Mouse (Mus musculus) layer of hippocampus, postnatal 14 days (tissue): Measurements from ENCODE around the gene Fbxo39. TPM values are rescaled to one million over a fixed set of nuclear protein-coding genes. Genes with fewer than 3 reads are reported as not detected.
A peak's percentile ranks its signal among the peaks of the same experiment; 100 is the strongest.

ENCODE experiments used
- DNase-seq, 2 experiments: peaks; one replicate each; pipeline ENCODE4 v3.0.0; 2021 to 2022; ENCODE audit warnings: low spot score in 2 of 2, mixed read lengths in 1 of 2
- long read RNA-seq, 2 experiments: library from polyadenylated mRNA; stranded (forward); transcript quantifications; one replicate each; pipeline ENCODE4 v2.0.0; 2021
- total RNA-seq, 2 experiments: library from RNA; stranded (reverse); gene quantifications; 2 replicates each; pipeline ENCODE4 v1.2.3; 2021

The Fbxo39 gene
- not detected for total RNA-seq
- long read RNA-seq, experiment 1 = 0 reads
- long read RNA-seq, experiment 2 = 0 reads

DNA sequence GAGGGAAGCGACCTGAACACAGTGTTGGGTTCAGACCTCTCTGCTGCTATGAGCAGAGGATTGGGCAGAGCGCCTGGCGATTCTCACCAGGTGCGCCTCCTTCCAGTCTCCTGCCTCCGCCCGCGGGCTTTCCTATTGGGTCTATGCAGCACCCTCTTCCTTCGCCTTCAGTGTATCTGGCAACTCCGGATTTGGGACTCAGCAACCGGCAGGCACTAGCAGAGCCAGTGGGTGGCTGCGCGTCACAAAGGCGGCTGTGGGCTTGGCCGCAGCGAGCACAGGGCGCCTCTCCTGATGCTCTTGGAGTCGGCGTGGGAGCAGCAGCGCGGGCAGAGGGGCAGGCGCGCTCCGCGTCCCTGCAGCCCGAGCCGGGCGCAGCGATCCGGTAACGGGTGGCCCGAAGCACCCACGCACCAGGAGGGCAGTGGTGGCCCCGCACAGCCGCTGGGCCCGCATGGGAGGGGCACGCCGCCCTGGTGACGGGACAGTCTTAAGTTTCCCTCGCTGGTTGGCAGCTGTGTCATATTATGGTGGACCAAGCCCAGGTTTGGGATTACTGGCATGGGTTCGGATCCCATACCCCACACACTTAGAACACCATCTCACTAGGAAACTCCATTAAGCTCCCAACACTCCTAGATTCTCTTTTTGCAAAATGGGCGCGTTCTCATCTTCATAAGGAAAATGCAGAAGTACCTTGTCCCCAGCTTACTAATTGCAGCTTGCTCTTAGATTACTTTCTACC, at the start of gene Fbxo39:
Fbxo39 (plus strand) TSS at position 294 of the 745 bp plus-strand sequence.
- DNase-seq = no peak

DNA sequence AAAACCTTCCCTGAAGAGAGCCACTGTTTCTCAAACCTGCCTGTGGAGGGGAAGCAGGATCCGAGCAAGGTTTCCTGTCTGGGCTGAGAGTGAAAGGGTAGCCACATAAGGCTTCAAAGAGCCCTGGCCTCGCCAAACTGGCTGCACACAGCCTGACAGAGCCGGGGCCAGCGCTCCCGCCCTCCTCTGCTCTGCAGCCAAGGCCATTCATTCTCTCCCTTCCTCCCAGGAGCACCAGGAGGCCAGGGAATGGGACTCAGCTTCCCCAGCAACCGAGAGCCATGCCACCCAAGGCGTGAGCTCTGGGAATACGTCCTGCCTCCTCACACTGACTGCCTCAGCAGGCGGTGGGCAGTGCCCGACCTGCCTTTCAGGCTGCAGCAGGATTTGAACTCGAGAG, 48.8 kb upstream of the Fbxo39 start:
- peak; percentile 46 to 67 for DNase-seq

DNA sequence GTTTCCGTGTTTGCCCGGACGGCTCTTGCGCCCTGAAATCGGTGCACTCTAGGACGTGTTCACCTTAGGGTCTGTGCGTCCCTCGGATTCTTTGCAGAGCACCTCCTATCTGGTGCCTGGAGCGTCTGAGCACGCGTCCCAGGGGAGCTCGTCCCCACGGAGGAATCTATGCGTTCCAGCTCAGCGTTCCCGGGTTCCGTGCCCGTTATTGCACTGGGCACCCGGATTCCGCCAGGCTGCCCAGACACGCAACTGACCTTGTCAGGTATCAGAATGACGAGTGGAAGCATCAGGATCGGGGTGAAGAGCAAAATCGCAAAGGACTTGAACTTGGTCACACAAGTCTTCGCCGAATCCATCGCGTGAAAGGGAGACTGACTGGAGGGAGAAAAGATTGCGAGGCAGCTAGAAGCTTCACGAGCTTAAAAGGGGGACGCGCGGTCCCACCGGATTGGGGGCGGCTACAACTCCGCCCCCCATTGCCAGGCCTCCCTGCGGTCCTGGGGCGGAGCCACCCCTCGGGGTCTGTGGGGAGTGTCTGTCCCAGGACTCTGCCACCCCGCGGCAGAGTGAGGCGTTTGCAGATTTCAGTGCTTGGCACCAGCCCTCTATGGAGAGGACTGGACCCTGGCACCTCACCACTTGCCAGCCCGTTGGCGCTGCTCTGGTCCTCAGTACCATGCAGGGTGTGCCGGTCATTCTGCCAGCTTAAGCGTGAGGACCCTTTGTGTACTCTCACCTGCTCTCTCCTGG, 47.9 kb upstream of the Fbxo39 start:
- peak; percentile 64 to 73 for DNase-seq

DNA sequence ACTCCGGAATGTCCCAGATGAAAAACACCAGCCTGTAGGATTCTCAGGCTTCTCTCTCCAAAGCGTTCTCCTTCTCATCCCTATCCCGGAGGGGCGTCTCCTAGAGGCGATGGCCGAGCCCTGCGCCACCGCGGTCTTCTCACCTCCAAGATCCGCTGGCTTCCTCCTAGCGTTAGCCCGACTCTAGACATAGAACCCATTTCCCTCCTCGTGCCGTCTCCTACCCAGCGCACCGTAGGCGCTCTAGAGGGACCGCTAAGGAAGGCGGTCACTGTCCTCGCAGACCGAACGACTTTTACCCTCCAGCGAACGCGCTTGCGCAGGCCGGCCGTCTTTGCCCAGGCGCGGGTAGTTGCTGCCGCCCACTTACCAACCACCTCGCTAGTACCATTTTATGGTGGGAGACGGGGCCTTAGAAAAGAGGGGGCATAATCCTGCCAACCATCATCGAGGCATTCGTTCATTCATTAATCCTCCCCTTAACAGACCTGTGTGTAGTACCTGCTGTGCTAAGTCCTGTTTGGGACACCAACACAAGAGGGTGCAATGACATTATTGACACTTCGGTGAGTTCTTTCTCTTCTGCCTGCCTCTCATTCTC, 47.2 kb upstream of the Fbxo39 start, which contains the start of gene Slc13a5:
Slc13a5 (minus strand) TSS at position 263 of the 601 bp plus-strand sequence.
- DNase-seq = no peak

DNA sequence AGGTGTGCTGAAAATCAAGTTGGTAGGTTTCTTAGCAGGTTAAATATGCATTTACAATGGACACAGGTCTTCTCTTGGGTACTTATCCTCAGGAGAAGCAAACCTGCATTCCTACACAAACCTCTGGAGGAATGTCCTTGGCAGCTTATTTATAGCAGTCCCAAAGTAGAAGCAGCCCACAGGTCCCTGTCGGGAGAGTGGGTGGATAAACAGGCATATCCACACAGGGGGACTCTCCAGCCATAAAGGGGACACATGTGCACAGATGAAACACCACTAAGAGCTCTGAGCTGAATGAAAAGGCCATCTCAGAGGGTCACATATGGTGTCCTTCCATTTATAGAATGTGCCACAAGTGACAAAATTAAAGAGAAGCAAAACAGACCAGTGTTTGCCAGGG, 42.5 kb upstream of the Fbxo39 start:
- DNase-seq = no peak

DNA sequence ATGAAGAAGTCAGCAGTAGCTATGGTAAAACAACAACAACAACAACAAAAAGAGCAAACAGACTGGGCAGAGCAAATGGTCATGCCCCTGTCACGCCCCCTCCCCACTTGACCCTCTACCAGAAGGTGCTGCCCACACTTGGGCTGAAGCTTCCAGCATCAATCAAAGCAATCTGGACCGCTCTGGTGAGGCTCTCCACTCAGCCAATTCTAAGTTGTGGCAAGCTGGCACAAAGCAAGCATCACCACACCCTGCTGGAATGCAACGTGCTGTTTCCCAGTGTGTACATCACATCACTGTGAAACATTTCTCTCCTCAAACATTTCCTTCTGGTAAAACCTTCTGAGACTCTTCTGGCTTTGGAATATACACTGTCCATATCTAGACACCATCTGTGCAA, 40.9 kb upstream of the Fbxo39 start:
- DNase-seq = no peak

DNA sequence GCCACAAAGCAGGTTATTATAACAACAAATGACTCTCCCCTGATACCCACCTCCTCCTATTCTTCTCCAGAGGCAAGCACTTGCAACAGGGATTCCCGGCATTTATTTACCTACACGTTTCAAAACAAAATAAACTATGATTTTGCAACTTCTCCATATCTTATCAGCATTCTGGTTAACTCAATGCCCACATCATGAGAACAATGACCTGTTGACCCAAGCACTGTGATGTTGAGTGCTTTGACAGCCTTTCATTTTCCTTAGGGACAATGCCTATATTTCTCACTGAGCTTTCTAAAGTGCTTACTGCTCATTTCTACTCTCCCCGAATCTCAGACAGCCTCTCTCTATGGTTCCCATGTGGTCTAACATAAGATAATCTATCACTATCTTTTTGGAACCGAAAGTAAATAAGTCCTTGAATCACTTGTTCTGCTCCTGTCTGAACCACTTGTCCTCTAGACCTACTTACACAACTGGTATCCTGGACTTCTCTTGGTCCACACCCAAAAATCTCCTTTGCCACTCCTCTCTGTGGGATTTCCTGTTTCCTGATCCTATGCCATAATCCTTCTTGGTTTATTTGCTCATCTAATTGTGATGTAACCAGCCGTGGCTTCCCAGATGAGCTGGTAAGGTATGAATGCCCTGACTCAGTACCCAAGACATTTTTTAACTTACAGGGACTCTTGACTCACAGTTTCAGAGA, 32.9 kb upstream of the Fbxo39 start:
- DNase-seq = no peak

DNA sequence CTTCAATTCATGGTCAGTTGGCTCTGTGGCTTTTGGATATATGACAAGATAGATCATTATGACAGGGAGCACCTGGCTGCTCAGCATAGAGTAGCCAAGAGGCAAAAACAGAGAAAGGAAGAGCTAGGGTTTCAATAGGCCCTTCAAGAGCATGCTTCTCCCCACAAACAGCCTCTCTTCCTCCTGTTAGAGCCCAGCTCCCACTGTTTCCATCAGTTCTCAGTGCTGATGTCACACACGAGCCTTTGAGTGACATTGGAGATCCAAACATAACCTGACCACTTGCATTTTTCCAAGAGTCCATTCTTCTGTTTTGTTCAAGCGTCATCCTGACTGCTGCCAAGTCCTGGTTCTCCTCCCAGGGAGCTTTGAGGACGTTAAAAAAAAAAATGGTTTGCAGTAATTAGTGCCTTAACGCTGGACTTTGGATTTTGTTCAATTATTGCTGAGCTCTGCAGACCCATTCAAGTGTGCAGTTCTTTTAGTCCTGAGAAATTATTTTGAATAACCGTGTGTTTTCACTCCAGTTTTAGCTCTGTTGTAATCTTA, 32.3 kb upstream of the Fbxo39 start:
- DNase-seq = peak in 1 of 2 experiments; percentile 15

DNA sequence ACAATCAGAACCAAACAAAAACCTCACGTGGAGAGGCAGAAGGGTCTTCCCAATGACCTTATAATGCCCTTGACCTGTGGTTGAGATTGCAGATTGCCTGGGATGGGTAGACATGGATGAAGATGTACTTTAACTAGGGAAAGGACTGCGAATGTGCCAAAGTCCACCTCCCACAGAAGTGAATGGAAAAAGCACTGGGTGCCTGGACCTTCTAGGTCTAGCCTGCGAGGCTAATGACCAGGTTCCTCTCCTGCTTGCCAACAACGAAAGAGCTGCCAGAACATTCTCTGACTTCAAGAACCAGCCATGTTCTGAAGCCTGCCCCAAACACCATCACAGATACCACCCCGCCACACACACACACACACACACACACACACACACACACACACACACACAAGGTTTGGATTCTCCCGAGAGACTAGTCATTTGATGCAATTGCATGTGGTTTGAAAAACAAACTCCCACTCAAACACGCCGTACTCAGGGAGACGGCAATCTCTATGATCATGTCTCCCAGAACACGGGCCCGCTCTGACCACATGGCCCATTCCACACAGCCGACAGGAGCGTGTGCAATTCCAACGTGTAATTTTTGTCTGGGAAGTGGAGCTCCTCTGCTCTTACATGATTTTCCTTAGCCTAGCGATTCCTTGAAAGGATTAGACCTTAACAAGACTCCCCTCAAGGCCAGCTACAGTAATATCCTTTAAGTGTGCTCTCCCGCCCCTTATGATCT, 30.6 kb upstream of the Fbxo39 start:
- DNase-seq = no peak

DNA sequence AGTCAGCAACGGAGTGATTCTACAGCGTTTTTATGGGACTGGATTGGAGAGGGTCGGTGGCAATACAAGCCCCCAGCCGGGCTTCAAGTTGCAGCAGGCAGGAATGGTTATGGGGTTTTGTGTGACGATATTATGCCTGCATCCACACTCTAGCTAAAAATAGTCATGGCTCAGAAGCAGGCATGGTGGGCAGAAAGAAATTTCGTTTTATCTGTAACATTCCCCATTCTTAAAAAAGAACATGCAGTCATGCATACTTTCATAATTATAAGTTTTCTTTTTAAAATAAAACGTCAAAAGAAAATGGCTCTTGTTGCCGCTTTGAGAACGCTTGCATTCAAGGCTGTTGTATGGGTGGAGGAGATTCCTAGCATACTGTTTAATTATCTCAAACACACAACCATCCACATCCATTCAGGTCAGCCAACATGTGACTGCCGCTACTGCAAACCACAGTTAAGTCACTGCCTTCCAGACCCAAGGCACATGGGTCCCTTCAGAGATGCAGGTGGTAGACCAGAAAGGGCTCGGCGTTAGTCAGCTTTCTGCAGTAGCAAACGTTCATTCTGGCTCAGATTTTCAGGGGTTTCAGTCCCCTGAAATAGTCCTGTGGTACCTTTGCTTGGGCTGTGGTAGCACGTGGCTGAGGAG, 29.6 kb upstream of the Fbxo39 start:
- DNase-seq = no peak

DNA sequence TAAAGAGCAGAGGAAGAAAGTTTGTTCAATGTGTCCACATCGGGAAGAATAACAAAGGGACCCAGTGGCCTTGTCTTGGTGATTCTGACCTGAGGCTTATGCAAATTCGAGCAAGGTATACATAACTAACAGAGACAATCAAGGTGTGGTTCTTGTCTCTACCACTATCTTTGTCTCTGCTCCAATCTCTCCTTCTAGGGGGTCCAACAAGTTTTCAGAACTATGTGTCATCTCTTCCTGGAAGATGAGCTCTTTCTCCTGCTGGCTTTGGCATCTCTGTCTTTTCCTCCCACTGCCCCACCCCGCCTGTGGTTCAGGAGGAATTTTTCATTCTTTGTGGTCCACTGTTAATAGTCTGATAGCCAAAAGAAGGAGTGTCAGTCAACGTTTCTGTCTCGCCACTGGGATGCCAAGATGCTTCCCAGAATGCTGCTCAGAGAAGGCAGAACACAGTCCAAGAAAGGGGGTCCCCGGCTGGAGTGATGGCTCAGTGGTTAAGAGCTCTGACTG, 28.2 kb upstream of the Fbxo39 start:
- no peak for DNase-seq

DNA sequence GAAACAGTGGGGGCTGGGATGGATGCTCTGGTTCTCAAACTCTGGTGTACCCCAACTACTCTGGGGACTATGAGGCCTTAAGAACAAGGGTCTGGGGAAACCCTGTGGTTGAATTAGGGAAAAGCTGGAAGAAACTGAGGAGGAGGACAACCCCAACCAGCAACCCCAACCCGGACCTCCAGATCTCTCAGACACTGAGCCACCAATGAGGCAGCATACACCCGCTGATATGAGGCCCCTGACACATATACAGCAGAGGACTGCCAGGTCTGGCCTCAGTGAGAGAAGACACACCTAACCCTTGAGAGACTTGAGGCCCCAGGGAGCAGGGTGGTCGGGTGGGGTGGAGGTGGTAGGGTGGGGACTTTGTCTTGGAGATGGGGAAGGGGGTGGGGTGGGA, 27.6 kb upstream of the Fbxo39 start:
- DNase-seq = no peak

DNA sequence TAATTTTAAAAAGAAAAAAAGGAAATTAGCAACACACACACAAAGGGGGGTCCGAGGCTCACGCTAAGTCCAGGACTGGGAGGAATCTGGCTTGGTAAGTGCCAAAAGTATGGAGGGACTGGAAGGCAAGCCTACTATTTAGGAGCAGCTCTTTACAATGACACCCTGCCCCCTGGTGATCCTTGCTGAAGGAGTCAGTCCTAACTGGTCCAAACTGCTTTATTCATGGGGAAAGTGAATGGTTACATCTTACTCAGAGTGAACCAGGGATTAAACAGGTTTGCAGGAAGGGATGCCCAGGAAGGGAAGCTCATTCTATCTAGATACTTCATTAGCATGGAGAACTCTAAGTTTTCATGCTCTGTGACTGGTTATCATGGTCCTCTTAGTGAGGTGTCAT, 27.1 kb upstream of the Fbxo39 start:
- DNase-seq = no peak

DNA sequence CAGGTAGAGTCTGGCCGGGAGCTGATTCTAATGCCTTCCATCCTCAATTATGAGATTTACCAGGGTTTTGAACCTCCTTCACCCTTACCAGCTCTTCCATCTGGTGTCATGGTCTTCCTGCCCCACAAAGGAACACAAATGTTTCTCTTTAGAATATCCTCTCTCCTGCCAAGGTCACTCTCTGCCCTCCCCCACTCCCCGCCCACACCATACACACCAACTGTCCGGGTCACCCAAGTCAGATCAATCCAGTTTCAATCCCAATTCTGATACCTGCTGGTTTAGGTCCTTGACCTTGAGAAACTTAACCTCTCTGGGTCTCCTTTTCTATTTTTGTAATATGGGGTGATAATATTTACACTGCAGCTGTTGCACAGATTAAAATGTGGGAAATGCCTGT, 26.7 kb upstream of the Fbxo39 start:
- no peak for DNase-seq

DNA sequence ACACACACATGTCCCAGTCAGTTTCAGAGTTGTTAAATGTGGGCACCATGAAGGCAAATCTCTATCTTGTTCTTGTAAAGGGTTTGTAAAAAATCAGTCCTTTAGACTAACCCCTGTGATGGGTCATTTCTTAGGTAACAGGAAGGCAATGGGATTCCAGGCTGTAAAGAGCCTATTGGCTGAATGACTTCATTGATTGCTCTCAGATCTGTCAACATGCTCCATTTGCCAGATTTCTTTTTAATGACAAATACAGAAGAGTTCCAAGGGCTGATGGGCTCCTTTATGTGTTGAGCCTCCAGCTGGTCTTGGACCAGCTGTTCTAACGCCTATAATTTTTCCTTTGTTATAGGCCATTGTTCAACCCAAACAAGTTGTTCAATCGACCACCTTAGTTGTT, 21.1 kb upstream of the Fbxo39 start:
- no peak for DNase-seq

DNA sequence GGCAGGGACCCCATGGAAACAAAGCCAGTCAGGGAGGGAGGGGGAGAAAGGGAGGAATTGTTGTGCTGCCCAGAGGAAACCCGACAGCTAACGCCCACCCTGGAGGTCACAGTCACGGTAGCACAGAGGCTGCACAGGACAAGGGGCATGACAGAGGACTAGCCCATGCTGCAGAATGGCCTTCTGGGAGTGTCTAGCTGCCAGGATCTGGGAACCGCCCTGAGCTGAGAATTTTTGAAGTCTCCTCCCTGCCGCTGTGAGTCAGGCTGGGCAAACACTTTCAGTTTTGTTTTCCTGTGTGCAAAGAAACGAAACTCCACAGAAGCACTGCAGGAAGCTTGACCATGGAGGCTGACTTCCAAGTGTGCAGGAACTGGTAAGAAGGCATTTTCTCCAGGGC, 12.9 kb upstream of the Fbxo39 start, which contains the start of gene Xaf1:
Xaf1 (plus strand) TSS at position 296 of the 400 bp plus-strand sequence.
- DNase-seq = no peak

DNA sequence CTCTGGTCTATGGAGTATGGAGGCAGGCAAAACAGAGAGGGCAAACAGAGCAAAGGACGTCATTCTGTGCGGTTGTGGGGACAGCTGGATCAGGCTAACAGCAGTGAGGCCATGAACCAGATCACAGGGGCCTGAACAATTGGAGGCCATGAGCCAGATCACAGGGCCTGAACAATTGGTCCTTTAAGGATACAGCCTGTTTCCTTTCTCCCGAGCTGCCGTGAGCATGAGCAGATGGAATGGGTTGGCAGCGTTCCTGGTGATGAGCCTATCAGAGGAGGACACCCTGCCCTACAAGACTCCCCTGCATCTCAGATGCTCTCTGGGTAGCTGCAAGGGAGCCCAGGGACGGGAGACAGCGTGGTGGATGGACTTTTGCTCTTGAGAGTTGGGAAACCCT, 12.0 kb upstream of the Fbxo39 start:
- DNase-seq = peak; percentile 36 to 57

DNA sequence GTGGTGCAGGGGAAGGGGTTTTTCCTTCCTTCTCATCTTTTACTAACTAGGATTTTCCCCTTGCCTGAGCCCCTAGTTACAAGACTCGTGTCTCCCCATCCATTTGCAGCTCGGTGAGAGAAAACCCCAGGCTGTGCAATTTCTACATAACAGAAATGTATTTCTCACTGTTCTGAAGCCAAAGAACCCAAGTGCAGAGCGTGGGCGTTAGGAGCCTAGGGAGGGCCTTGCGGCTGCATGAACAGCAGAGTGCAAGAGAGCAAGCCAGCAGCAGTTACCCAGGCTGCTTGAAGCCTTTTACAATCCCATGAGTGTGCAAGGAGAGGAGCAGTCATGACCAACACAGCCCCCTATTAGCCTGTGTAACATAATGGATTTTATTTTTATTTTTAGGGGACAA, 6.8 kb upstream of the Fbxo39 start:
- DNase-seq = peak in 1 of 2 experiments; percentile 17

DNA sequence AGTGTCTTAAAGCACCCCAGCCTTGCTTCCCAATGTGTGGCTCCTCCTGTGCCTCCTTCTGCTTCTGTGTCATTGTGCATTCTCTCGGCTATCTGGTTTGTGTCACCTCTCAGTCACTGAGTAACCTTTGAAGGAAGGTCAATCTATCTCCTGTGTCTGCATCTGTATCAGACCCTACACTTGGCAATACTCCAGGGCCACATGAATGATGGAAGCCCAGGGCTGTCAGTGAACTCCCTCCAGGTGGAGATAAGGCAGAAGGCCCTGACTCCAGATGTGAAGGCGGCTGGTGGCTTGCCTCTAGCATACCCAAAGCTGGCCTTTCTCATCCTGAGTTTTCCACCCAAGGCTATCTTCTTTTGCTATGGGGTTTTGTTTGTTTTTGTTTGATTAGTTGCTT, 5.3 kb upstream of the Fbxo39 start:
- DNase-seq = no peak

DNA sequence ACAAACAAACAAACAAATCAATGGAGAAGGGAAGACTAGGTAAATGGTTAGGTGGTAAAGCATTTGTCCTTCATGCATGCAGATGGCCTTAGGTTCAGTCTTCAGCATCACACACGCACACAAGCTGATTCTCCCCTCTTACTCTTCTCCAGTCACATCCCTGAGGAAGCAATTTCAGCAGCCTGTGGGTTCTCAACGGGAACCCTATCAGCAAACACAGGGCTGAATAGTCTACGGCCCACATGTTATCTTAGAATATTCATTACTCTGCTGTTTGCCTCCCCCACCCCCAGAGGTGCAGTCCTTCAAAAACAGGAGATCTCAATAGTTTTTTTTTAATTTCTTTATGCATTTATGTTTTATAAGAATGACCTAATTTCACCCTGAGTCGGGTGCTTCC, 3.8 kb upstream of the Fbxo39 start:
- DNase-seq = no peak
